ENCODE assay signal across 9 mouse cellular contexts in the genomic region with DNA sequence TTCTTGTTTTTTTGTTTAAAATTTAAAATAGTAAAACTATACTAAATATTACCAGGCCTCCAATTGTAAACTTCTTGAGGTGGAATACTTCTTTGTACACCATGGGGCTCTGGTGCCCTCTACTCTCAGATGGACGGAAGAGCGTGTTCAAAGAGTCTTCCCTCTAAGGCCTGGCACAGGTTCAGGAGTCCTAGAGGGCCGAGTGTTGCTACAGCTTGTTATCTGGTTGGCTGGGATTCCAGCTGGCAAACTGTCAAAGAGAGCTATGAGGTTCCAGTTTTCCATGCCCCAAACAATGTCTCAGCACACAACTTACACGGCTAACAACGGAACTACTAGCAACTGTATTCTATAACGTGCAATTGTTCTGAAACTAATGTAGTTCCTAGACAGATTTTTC. TPM values are rescaled to one million over a fixed set of nuclear protein-coding genes. Genes with fewer than 3 reads are reported as not detected.
A peak's percentile ranks its signal among the peaks of the same experiment; 100 is the strongest.
DNase-seq lines count a peak whose midpoint lies in the region; ATAC-seq and TF ChIP-seq lines count a peak whose summit lies in the region.
"Had no signal": no experiment of that assay in that cellular context is flagged by ENCODE, and none has a peak within 500 bp of the region (broad histone marks: within the 10 kb centered on the region; RNA-seq: fewer than 3 reads in every experiment).

No protein-coding gene starts in this region.

- no peak overlapping the region for H3K4me2 ChIP-seq in liver, postnatal 0 days (ENCODE audit: low read depth, low read length)
- H3K4me2 ChIP-seq in forebrain, postnatal 0 days (ENCODE audit: low read depth): no peak overlapping the region
- H3K4me2 ChIP-seq in midbrain, embryonic 11.5 days: no peak overlapping the region
- H3K4me2 ChIP-seq: midbrain, embryonic 12.5 days had no signal

- peak; percentile 15; the same call in 1 of the 2 replicates for TF ChIP-seq CTCF in liver, postnatal 0 days (IDR thresholded peaks at IDR 0.05; ENCODE audit: low read depth)
- TF ChIP-seq CTCF in forebrain, postnatal 0 days (IDR thresholded peaks at IDR 0.05; ENCODE audit: low read depth): no peak

- WGBS in liver, postnatal 0 days (ENCODE audit: insufficient replicate concordance): 70% methylated on average over 6 of the region's 6 CpGs
- WGBS in forebrain, postnatal 0 days: 28% methylated on average over 6 of the region's 6 CpGs
- 91% methylated on average over 6 of the region's 6 CpGs for WGBS in midbrain, embryonic 11.5 days

- peaks cover 10% of the 10 kb centered on the region for H3K4me1 ChIP-seq in liver, postnatal 0 days (ENCODE audit: insufficient read depth)
- H3K4me1 ChIP-seq in forebrain, postnatal 0 days (ENCODE audit: insufficient read depth): no peaks in the 10 kb centered on the region
- no peaks in the 10 kb centered on the region for H3K4me1 ChIP-seq in midbrain, embryonic 11.5 days (ENCODE audit: control insufficient read depth, insufficient read depth, low read length)
- H3K4me1 ChIP-seq: midbrain, embryonic 12.5 days had no signal

- no peaks in the 10 kb centered on the region for H3K9me3 ChIP-seq in liver, postnatal 0 days (ENCODE audit: low read length)
- no peaks in the 10 kb centered on the region for H3K9me3 ChIP-seq in forebrain, postnatal 0 days (ENCODE audit: low read length)
- no peaks in the 10 kb centered on the region for H3K9me3 ChIP-seq in midbrain, embryonic 11.5 days (ENCODE audit: control insufficient read depth, low read length)
- H3K9me3 ChIP-seq: midbrain, embryonic 12.5 days had no signal

- no peak overlapping the region for H3K27ac ChIP-seq in liver, postnatal 0 days (ENCODE audit: low read depth)
- H3K27ac ChIP-seq in forebrain, postnatal 0 days (ENCODE audit: low read depth, low read length): no peak overlapping the region
- no peak overlapping the region for H3K27ac ChIP-seq in midbrain, embryonic 11.5 days (ENCODE audit: low read depth, low read length)
- H3K27ac ChIP-seq: midbrain, embryonic 12.5 days had no signal

- H3K9ac ChIP-seq in liver, postnatal 0 days (replicated peaks): no peak overlapping the region
- no peak overlapping the region for H3K9ac ChIP-seq in forebrain, postnatal 0 days
- no peak overlapping the region for H3K9ac ChIP-seq in midbrain, embryonic 11.5 days (ENCODE audit: low read length)
- H3K9ac ChIP-seq: midbrain, embryonic 12.5 days had no signal

- H3K27me3 ChIP-seq in liver, postnatal 0 days (ENCODE audit: insufficient read depth, low read length): no peaks in the 10 kb centered on the region
- H3K27me3 ChIP-seq in forebrain, postnatal 0 days (ENCODE audit: insufficient read depth, low read length): no peaks in the 10 kb centered on the region
- no peaks in the 10 kb centered on the region for H3K27me3 ChIP-seq in midbrain, embryonic 11.5 days (ENCODE audit: control insufficient read depth, insufficient read depth, low read length)
- H3K27me3 ChIP-seq: midbrain, embryonic 12.5 days had no signal

- no peak for ATAC-seq in liver, postnatal 0 days
- ATAC-seq in forebrain, postnatal 0 days: no peak; the same call in 1 of the 2 replicates
- no peak for ATAC-seq in midbrain, embryonic 11.5 days (ENCODE audit: low FRiP score)

- DNase-seq in liver, postnatal 0 days: peak; percentile 52
- no peak for DNase-seq in liver
- peak; percentile 68 for DNase-seq in adrenal gland, adult 8-10 months
- peak; percentile 66 for DNase-seq in forebrain, postnatal 0 days
- peak; percentile 50 for DNase-seq in kidney, adult 9 months
- DNase-seq in testis, postnatal 10 days (ENCODE audit: low spot score): peak; percentile 79
- no peak for DNase-seq in left cerebral cortex, adult 11 months (ENCODE audit: low spot score)
- DNase-seq in midbrain, embryonic 11.5 days (ENCODE audit: low spot score, missing footprints): no peak

- H3K4me3 ChIP-seq in liver, postnatal 0 days (ENCODE audit: low read depth, low read length): no peak overlapping the region
- H3K4me3 ChIP-seq in forebrain, postnatal 0 days (ENCODE audit: low read depth, low read length): no peak overlapping the region
- no peak overlapping the region for H3K4me3 ChIP-seq in midbrain, embryonic 11.5 days (ENCODE audit: low read depth, low read length)
- H3K4me3 ChIP-seq: midbrain, embryonic 12.5 days had no signal

- TF ChIP-seq EP300 in liver, postnatal 0 days (IDR thresholded peaks at IDR 0.05; ENCODE audit: low read depth): no peak

- peaks cover 18% of the 10 kb centered on the region; the same call in 1 of the 2 replicates for H3K36me3 ChIP-seq in liver, postnatal 0 days (replicated peaks; ENCODE audit: insufficient read depth, low read length)
- peaks cover 5% of the 10 kb centered on the region; the same call in 1 of the 2 replicates for H3K36me3 ChIP-seq in forebrain, postnatal 0 days (ENCODE audit: insufficient read depth)
- 0 out of 2 replicates have a peak, but pooled peaks cover 3% of the 10 kb centered on the region for H3K36me3 ChIP-seq in midbrain, embryonic 11.5 days (ENCODE audit: control insufficient read depth, insufficient read depth, low read length)

RNA-seq across cellular contexts. Expression of a gene that starts 28.8 kb away (rescaled TPM):
- 3.9 and 4.3 TPM in 2 replicates for polyA plus RNA-seq in liver, postnatal 0 days (2015; fragmentation: Nextera tagmentation; extraction: Ambion mirVana)
- total RNA-seq in adrenal gland, adult 8-10 months (2022): 10 to 100 TPM; 27.6 to 77.3 (median 50.2) TPM
- 36.7 and 49.6 TPM in 2 replicates for total RNA-seq in forebrain, postnatal 0 days (2014; rRNA removed)
- 8.1 and 11.8 TPM in 2 replicates for polyA plus RNA-seq in forebrain, postnatal 0 days (2015; fragmentation: Nextera tagmentation; extraction: Ambion mirVana)
- polyA plus RNA-seq in midbrain, embryonic 11.5 days (2014; fragmentation: Nextera tagmentation; extraction: Ambion mirVana): 15.0 and 16.3 TPM in 2 replicates

Comparison
In these comparisons a context has a peak if more than half of its experiments do, and no peak if none do; other contexts are left out.
1. DNase-seq: peak in liver, postnatal 0 days (single experiment), adrenal gland, adult 8-10 months (single experiment), forebrain, postnatal 0 days (single experiment), kidney, adult 9 months (single experiment) and testis, postnatal 10 days (single experiment); none in liver (single experiment), left cerebral cortex, adult 11 months (single experiment) and midbrain, embryonic 11.5 days (single experiment).